Mouse (Mus musculus) liver, adult 2 months (tissue): ENCODE data around the gene Tmem218.

Source experiments
- CTCF ChIP-seq: fragments of 200-500 bp; IDR thresholded peaks from 2 replicates; pipeline ENCODE4 v1.5.1; 2011; ENCODE audit warnings: low read depth, low read length, control low read depth
- POLR2A ChIP-seq: fragments of 200-500 bp; IDR thresholded peaks from 2 replicates; pipeline ENCODE4 v1.6.1; 2011; ENCODE audit warnings: low read length, control low read depth; ENCODE audit not compliant: insufficient read depth; ENCODE audit errors: extremely low read depth

DNA sequence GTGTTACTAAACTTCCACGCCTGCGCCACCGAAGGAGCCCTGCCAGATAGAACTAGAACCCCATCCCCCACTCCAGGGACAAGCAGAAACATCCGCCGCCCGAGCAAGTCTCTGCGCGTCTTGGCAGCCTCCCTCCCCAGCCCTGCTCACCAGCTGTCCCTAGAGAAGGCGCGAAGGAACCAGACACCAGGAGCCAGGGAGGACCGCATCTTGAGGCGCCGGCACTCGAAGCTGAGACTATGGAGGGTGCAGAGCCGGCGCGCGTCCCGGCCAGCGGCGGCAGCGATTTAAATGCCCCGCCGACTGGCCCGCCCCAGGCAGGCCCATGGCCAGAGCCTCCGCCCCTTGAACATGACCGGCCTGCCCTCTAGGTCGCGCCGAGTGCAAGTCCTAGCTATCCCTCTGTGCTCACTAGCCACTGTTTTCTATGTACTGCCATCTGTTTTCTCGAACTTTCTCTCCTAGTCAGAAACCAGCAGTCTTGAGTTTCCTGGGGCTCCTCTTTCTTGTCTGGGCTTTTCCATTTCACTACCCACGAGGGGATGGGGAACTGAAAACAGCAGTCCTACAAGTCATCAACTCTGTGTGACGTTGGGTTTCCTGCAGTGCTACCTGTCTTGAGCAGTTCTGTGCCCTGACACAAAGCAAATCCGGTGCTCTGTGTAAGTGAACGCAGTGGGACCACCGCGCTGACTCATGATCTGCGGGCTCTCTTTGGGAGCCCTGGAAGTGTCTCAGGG, 47.3 kb downstream of the Tmem218 start, which contains the start of gene Slc37a2:
- TF ChIP-seq POLR2A = no peak
- no peak for TF ChIP-seq CTCF
